Mouse (Mus musculus): ENCODE results near the gene Def8.

GRCm38 (mm10) chr8:123411246-123411645, 12.1 kb upstream of the Def8 start, which contains the start of gene Tubb3:
- TF ChIP-seq CTCF (IDR thresholded peaks at IDR 0.05; ENCODE audit: low read depth, low read length) (no peak), POLR2A (IDR thresholded peaks at IDR 0.05; ENCODE audit: extremely low read depth, insufficient read depth, low read length) (no peak)

Measured in liver, adult 2 months (tissue).